Mouse (Mus musculus) liver, embryonic 14.5 days (tissue): ENCODE measurements around the gene Aip.

Source experiments
- CTCF ChIP-seq: IDR thresholded peaks from 2 replicates; pipeline ENCODE4 v1.5.1; 2016; ENCODE audit warnings: antibody characterized with exemption, low read depth, control low read depth
- EP300 ChIP-seq: IDR thresholded peaks from 2 replicates; pipeline ENCODE4 v1.6.1; 2016; ENCODE audit warnings: antibody characterized with exemption, low read depth

- TF ChIP-seq CTCF (no peak), EP300 (no peak)
These were observed 45.2 kb upstream of the Aip start for GRCm38 (mm10) chr19:4170723-4171392.
